Mouse (Mus musculus) CH12.LX (cell line): ENCODE measurements around the gene Mms19. TPM values are rescaled to one million over a fixed set of nuclear protein-coding genes. Genes with fewer than 3 reads are reported as not detected.

Source experiments
- DNase-seq: peaks from one replicate; pipeline ENCODE4 v3.0.0-alpha.2; 2013; ENCODE audit errors: extremely low read depth
- H3K27ac ChIP-seq: 2 replicates; pipeline ENCODE4 v1.5.1; 2012; ENCODE audit warnings: low read depth, mild to moderate bottlenecking, control low read depth, moderate library complexity; ENCODE audit not compliant: insufficient read depth
- H3K27me3 ChIP-seq: replicated peaks from 2 replicates; pipeline ENCODE3; 2012; ENCODE audit warnings: inconsistent platforms
- H3K36me3 ChIP-seq, 2 experiments: replicated peaks in 1 of 2; 2 replicates each; pipeline versions ENCODE3 to v1.6.1; 2012; ENCODE audit warnings: inconsistent platforms in 1 of 2, low read length in 1 of 2, mild to moderate bottlenecking in 1 of 2, mixed read lengths in 1 of 2, moderate library complexity in 1 of 2; ENCODE audit not compliant: control insufficient read depth in 1 of 2, insufficient read depth in 1 of 2
- H3K4me1 ChIP-seq, 2 experiments: 2 replicates each; pipeline ENCODE4 v1.6.1; 2012; ENCODE audit warnings: inconsistent platforms in 1 of 2, moderate library complexity in 1 of 2; ENCODE audit not compliant: insufficient read depth in 2 of 2, control insufficient read depth in 1 of 2
- H3K4me2 ChIP-seq: 2 replicates; pipeline ENCODE4 v1.6.1; 2012; ENCODE audit warnings: low read depth, mild to moderate bottlenecking, control low read depth; ENCODE audit not compliant: poor library complexity, insufficient read depth, severe bottlenecking
- H3K4me3 ChIP-seq, 3 experiments: fragments of 150-350 bp in 1 of 3; sonication (generic) in 1 of 3; replicated peaks in 1 of 3; 2 replicates each; pipeline versions ENCODE3 to v1.5.1; 2011 to 2012; ENCODE audit warnings: low read depth in 2 of 3, low read length in 2 of 3, mild to moderate bottlenecking in 2 of 3, moderate library complexity in 2 of 3, control low read depth in 1 of 3, improper control_type of control experiment in 1 of 3, inconsistent platforms in 1 of 3, mixed read lengths in 1 of 3; ENCODE audit not compliant: poor library complexity in 1 of 3
- H3K79me2 ChIP-seq: replicated peaks from 2 replicates; pipeline ENCODE4 v1.6.1; 2012; ENCODE audit warnings: mild to moderate bottlenecking, moderate library complexity; ENCODE audit not compliant: control insufficient read depth, poor library complexity, insufficient read depth, severe bottlenecking; ENCODE audit errors: extremely low read depth
- H3K9ac ChIP-seq: 2 replicates; pipeline ENCODE4 v1.6.1; 2012; ENCODE audit warnings: low read depth, mild to moderate bottlenecking, control low read depth, moderate library complexity; ENCODE audit not compliant: insufficient read depth
- H3K9me3 ChIP-seq: replicated peaks from 2 replicates; pipeline ENCODE3; 2012; ENCODE audit warnings: low read length, inconsistent platforms, mixed read lengths
- BHLHE40 ChIP-seq: IDR thresholded peaks from 2 replicates; pipeline ENCODE4 v1.6.1; 2011; ENCODE audit warnings: mild to moderate bottlenecking, low read depth, low read length, improper control_type of control experiment
- CHD1 ChIP-seq: IDR thresholded peaks from 2 replicates; pipeline ENCODE4 v1.6.1; 2012; ENCODE audit warnings: low read depth, low read length, improper control_type of control experiment, inconsistent platforms
- CHD2 ChIP-seq: IDR thresholded peaks from 2 replicates; pipeline ENCODE4 v1.6.1; 2011; ENCODE audit warnings: low read length, improper control_type of control experiment
- CTCF ChIP-seq, 2 experiments: IDR thresholded peaks in 1 of 2; conservative IDR thresholded peaks in 1 of 2; 2 replicates each; pipeline ENCODE4 v1.5.1; 2011 to 2012; ENCODE audit warnings: low read depth in 2 of 2, low read length in 2 of 2, improper control_type of control experiment in 1 of 2, inconsistent platforms in 1 of 2, mild to moderate bottlenecking in 1 of 2, moderate library complexity in 1 of 2
- ELF1 ChIP-seq: IDR thresholded peaks from 2 replicates; pipeline ENCODE4 v1.6.1; 2014; ENCODE audit warnings: low read depth, mild to moderate bottlenecking, inconsistent platforms, low read length, improper control_type of control experiment
- ETS1 ChIP-seq: conservative IDR thresholded peaks from 2 replicates; pipeline ENCODE4 v1.6.1; 2012; ENCODE audit warnings: low read depth, mild to moderate bottlenecking, inconsistent platforms, low read length, improper control_type of control experiment, moderate library complexity
- GABPA ChIP-seq: IDR thresholded peaks from 2 replicates; pipeline ENCODE4 v1.6.1; 2012; ENCODE audit warnings: low read depth, low read length, improper control_type of control experiment, inconsistent platforms; ENCODE audit not compliant: insufficient replicate concordance
- HCFC1 ChIP-seq: IDR thresholded peaks from 2 replicates; pipeline ENCODE4 v1.6.1; 2012; ENCODE audit warnings: low read depth, mild to moderate bottlenecking, inconsistent platforms, low read length, improper control_type of control experiment
- IRF4 ChIP-seq: IDR thresholded peaks from 2 replicates; pipeline ENCODE4 v1.6.1; 2014; ENCODE audit warnings: low read depth, mild to moderate bottlenecking, inconsistent platforms, low read length, improper control_type of control experiment
- MAX ChIP-seq: IDR thresholded peaks from 2 replicates; pipeline ENCODE4 v1.6.1; 2011; ENCODE audit warnings: low read length, improper control_type of control experiment
- MAZ ChIP-seq: IDR thresholded peaks from 2 replicates; pipeline ENCODE4 v1.6.1; 2012; ENCODE audit warnings: low read depth, mild to moderate bottlenecking, inconsistent platforms, low read length, improper control_type of control experiment, moderate library complexity
- MEF2A ChIP-seq: IDR thresholded peaks from 2 replicates; pipeline ENCODE4 v1.6.1; 2014; ENCODE audit warnings: low read depth, mild to moderate bottlenecking, inconsistent platforms, low read length, improper control_type of control experiment, borderline replicate concordance
- MXI1 ChIP-seq: IDR thresholded peaks from 2 replicates; pipeline ENCODE4 v1.6.1; 2011; ENCODE audit warnings: mild to moderate bottlenecking, low read depth, low read length, improper control_type of control experiment
- MYC ChIP-seq: IDR thresholded peaks from 2 replicates; pipeline ENCODE4 v1.6.1; 2011; ENCODE audit warnings: low read depth, mild to moderate bottlenecking, improper control_type of control experiment, low read length
- NELFE ChIP-seq: IDR thresholded peaks from 2 replicates; pipeline ENCODE4 v1.6.1; 2011; ENCODE audit warnings: low read depth, low read length, improper control_type of control experiment
- NRF1 ChIP-seq: IDR thresholded peaks from 2 replicates; pipeline ENCODE4 v1.6.1; 2014; ENCODE audit warnings: low read depth, mild to moderate bottlenecking, inconsistent platforms, low read length, improper control_type of control experiment, moderate library complexity
- PAX5 ChIP-seq: IDR thresholded peaks from 2 replicates; pipeline ENCODE4 v1.6.1; 2012; ENCODE audit warnings: low read length, inconsistent platforms, mixed read lengths
- POLR2A ChIP-seq: IDR thresholded peaks from 2 replicates; pipeline ENCODE4 v1.6.1; 2011; ENCODE audit warnings: low read depth, mild to moderate bottlenecking, improper control_type of control experiment, low read length
- POLR2AphosphoS2 ChIP-seq: IDR thresholded peaks from 2 replicates; pipeline ENCODE4 v1.6.1; 2011; ENCODE audit warnings: low read depth, low read length, improper control_type of control experiment
- RAD21 ChIP-seq: IDR thresholded peaks from 2 replicates; pipeline ENCODE4 v1.6.1; 2011; ENCODE audit warnings: low read depth, mild to moderate bottlenecking, low read length, improper control_type of control experiment, moderate library complexity
- SIN3A ChIP-seq: IDR thresholded peaks from 2 replicates; pipeline ENCODE4 v1.6.1; 2012; ENCODE audit warnings: low read length, improper control_type of control experiment, inconsistent platforms
- TBP ChIP-seq: conservative IDR thresholded peaks from 2 replicates; pipeline ENCODE4 v1.6.1; 2011; ENCODE audit warnings: low read depth, low read length, improper control_type of control experiment
- TCF12 ChIP-seq: IDR thresholded peaks from 2 replicates; pipeline ENCODE4 v1.6.1; 2014; ENCODE audit warnings: low read depth, mild to moderate bottlenecking, inconsistent platforms, low read length, improper control_type of control experiment
- USF2 ChIP-seq: conservative IDR thresholded peaks from 2 replicates; pipeline ENCODE4 v1.6.1; 2011; ENCODE audit warnings: low read depth, low read length, improper control_type of control experiment
- ZMIZ1 ChIP-seq: IDR thresholded peaks from 2 replicates; pipeline ENCODE4 v1.6.1; 2012; ENCODE audit warnings: low read depth, mild to moderate bottlenecking, inconsistent platforms, low read length, improper control_type of control experiment
- ZNF384 ChIP-seq: IDR thresholded peaks from 2 replicates; pipeline ENCODE4 v1.6.1; 2012; ENCODE audit warnings: low read depth, low read length, improper control_type of control experiment, inconsistent platforms
- dilution Hi-C: fragments of 300-500 bp; cut with MboI; formaldehyde crosslinking; loops from 2 replicates; pipeline ENCODE4 v1.14.3; 2020; ENCODE audit warnings: low sequenced_read_pairs; ENCODE audit not compliant: extremely low pct_unique_long_range_greater_than_20kb, extremely low pct_ligation_motif_present
- in situ Hi-C: fragments of 300-500 bp; cut with MboI; formaldehyde crosslinking; loops from 3 replicates; pipeline ENCODE4 v1.14.3; 2019; ENCODE audit warnings: low sequenced_read_pairs, low pct_ligation_motif_present, low pct_unique_long_range_greater_than_20kb, mixed read lengths
- polyA plus RNA-seq: library from polyadenylated mRNA; unstranded; fragments of >175 nt; gene quantifications from 2 replicates; pipeline ENCODE4 v1.2.1, GENCODE M21; 2012; ENCODE audit warnings: low read depth; ENCODE audit not compliant: insufficient read length
- total RNA-seq, 2 experiments: library from RNA; depleted of rRNA; stranded (reverse); fragments of 300-350 nt in 1 of 2; fragments of >200 nt in 1 of 2; gene quantifications; 2 replicates each; pipeline ENCODE4 v1.2.3; 2012 to 2014

Mms19 gene
- total and polyA plus RNA-seq, 3 experiments: 32.1 to 46.3 (median 43.3) TPM

- no peak for TF ChIP-seq PAX5
- peak; percentile 94 for TF ChIP-seq MAX
- TF ChIP-seq ELF1: peak; percentile 82
- 0 out of 2 replicates have a peak, but pooled peaks have one; percentile 33 for TF ChIP-seq TBP
- TF ChIP-seq NRF1: peak; percentile 88
- TF ChIP-seq MEF2A: peak; percentile 13; the same call in 1 of the 2 replicates
- no peak for TF ChIP-seq GABPA
- TF ChIP-seq SIN3A: peak; percentile 78
- TF ChIP-seq ETS1: no peak
- peak; percentile 81; the same call in 1 of the 2 replicates for TF ChIP-seq ZMIZ1
- peak; percentile 36; the same call in 1 of the 2 replicates for TF ChIP-seq IRF4
- peak; percentile 88; the same call in 1 of the 2 replicates for TF ChIP-seq MYC
- peak; percentile 93 for TF ChIP-seq ZNF384
- TF ChIP-seq USF2: 0 out of 2 replicates have a peak, but pooled peaks have one; percentile 5
- peak; percentile 93 for TF ChIP-seq POLR2A
- peak; percentile 73 for TF ChIP-seq NELFE
- TF ChIP-seq BHLHE40: peak; percentile 67
- TF ChIP-seq CTCF (conservative IDR thresholded peaks at IDR 0.05 in 1 of 2, IDR thresholded peaks at IDR 0.05 in 1 of 2; ENCODE audit: low read depth in 2 of 2, low read length in 2 of 2): no peak
- TF ChIP-seq RAD21: no peak
- peak; percentile 71; the same call in 1 of the 2 replicates for TF ChIP-seq TCF12
- peak; percentile 72; the same call in 1 of the 2 replicates for TF ChIP-seq CHD1
- no peak for TF ChIP-seq CHD2
- peak; percentile 62; the same call in 1 of the 2 replicates for TF ChIP-seq MXI1
- TF ChIP-seq MAZ: peak; percentile 57; the same call in 1 of the 2 replicates
- peak; percentile 55 for TF ChIP-seq HCFC1
- peak; percentile 56; the same call in 1 of the 2 replicates for TF ChIP-seq POLR2AphosphoS2
- H3K9ac ChIP-seq: peak within 1 kb of the TSS; percentile 80
- peaks cover 6 to 20% of the 10 kb centered on the region in 2 experiments; a peak in 3 of 4 replicates for H3K4me1 ChIP-seq
- H3K79me2 ChIP-seq: peaks cover 42% of the 10 kb centered on the region
- H3K36me3 ChIP-seq: peaks cover 13 to 27% of the 10 kb centered on the region in 2 experiments
- peak; percentile 98 for DNase-seq
- H3K9me3 ChIP-seq: no peaks in the 10 kb centered on the region
- in situ Hi-C loops: no loop called here
- H3K4me3 ChIP-seq: peak within 1 kb of the TSS; percentile 78 to 99 (median 96)
- H3K4me2 ChIP-seq: peak within 1 kb of the TSS; percentile 98
- H3K27ac ChIP-seq: peak within 1 kb of the TSS; percentile 63
- dilution Hi-C loops: no loop called here
- no peaks in the 10 kb centered on the region for H3K27me3 ChIP-seq
These were observed 69.5 kb downstream of the Mms19 start, which contains the start of gene Pgam1 for GRCm38 (mm10) chr19:41911178-41912073. Gene Pgam1 (plus strand): TSS chr19:41911923.
